Comparison of ENCODE assay signal across 9 mouse cellular contexts in genomic region chr8:104095595-104095994, GRCm38 (mm10). TPM values are rescaled to one million over a fixed set of nuclear protein-coding genes. Genes with fewer than 3 reads are reported as not detected.
DNase-seq lines count a peak whose midpoint lies in the region; ATAC-seq and TF ChIP-seq lines count a peak whose summit lies in the region.
"Had no signal": no experiment of that assay in that cellular context is flagged by ENCODE, and none has a peak within 500 bp of the region (broad histone marks: within the 10 kb centered on the region; RNA-seq: fewer than 3 reads in every experiment).

No protein-coding gene starts in this region.

- no peak overlapping the region for H3K9ac ChIP-seq in intestine, postnatal 0 days (ENCODE audit: low read depth, low read length)
- no peak overlapping the region for H3K9ac ChIP-seq in liver, embryonic 14.5 days (replicated peaks)

- peak; percentile 12 for DNase-seq in ovary, postnatal 36 days (ENCODE audit: low spot score)
- DNase-seq in ovary, postnatal 10 days (ENCODE audit: low spot score), result no peak
- DNase-seq in liver, embryonic 14.5 days (ENCODE audit: low read depth in 3 of 3, low spot score in 3 of 3), result no peak
- no peak for DNase-seq in urinary bladder, postnatal 14 days (ENCODE audit: low spot score)
- no peak for DNase-seq in layer of hippocampus, adult 9-10 months (ENCODE audit: low spot score)
- DNase-seq in spleen, postnatal 36 days (ENCODE audit: low spot score in 2 of 2), result no peak
- DNase-seq: gastrocnemius, postnatal 10 days had no signal

- no peak for TF ChIP-seq EP300 in liver, embryonic 14.5 days (IDR thresholded peaks at IDR 0.05; ENCODE audit: low read depth)

- no peak for TF ChIP-seq CTCF in intestine, postnatal 0 days (IDR thresholded peaks at IDR 0.05; ENCODE audit: low read depth)
- no peak for TF ChIP-seq CTCF in liver, embryonic 14.5 days (IDR thresholded peaks at IDR 0.05; ENCODE audit: low read depth)

- no peak overlapping the region for H3K4me3 ChIP-seq in intestine, postnatal 0 days (ENCODE audit: low read depth, low read length)
- no peak overlapping the region for H3K4me3 ChIP-seq in liver, embryonic 14.5 days (ENCODE audit: insufficient read depth in 1 of 2, low read depth in 2 of 2, low read length in 2 of 2)

- H3K4me2 ChIP-seq in intestine, postnatal 0 days (replicated peaks; ENCODE audit: low read depth), result no peak overlapping the region
- no peak overlapping the region for H3K4me2 ChIP-seq in liver, embryonic 14.5 days (ENCODE audit: low read depth)

- H3K4me1 ChIP-seq in intestine, postnatal 0 days (replicated peaks; ENCODE audit: control insufficient read depth, insufficient read depth, low read length), result 0 out of 2 replicates have a peak, but pooled peaks cover 3% of the 10 kb centered on the region
- H3K4me1 ChIP-seq in liver, embryonic 14.5 days (replicated peaks; ENCODE audit: control insufficient read depth in 2 of 2, insufficient read depth in 2 of 2, low read length in 1 of 2), result peaks cover 0 to 11% of the 10 kb centered on the region in 2 experiments; a peak in 2 of 4 replicates

- no peaks in the 10 kb centered on the region for H3K9me3 ChIP-seq in intestine, postnatal 0 days (ENCODE audit: control insufficient read depth)
- no peaks in the 10 kb centered on the region for H3K9me3 ChIP-seq in liver, embryonic 14.5 days (ENCODE audit: control insufficient read depth, low read length)

- no peaks in the 10 kb centered on the region for H3K27me3 ChIP-seq in intestine, postnatal 0 days (replicated peaks; ENCODE audit: control insufficient read depth, insufficient read depth, low read length)
- no peaks in the 10 kb centered on the region for H3K27me3 ChIP-seq in liver, embryonic 14.5 days (ENCODE audit: control insufficient read depth, insufficient read depth, low read length)

- ATAC-seq in intestine, postnatal 0 days, result 0 out of 2 replicates have a peak, but pooled peaks have one; percentile 13
- peak; percentile 57 for ATAC-seq in liver, embryonic 14.5 days (ENCODE audit: insufficient read depth)
- no peak for ATAC-seq in cerebellum, adult (ENCODE audit: insufficient number of reproducible peaks, low FRiP score, low TSS enrichment)

- H3K27ac ChIP-seq in intestine, postnatal 0 days (ENCODE audit: low read depth, low read length), result no peak overlapping the region
- H3K27ac ChIP-seq in liver, embryonic 14.5 days, result no peak overlapping the region

- no peaks in the 10 kb centered on the region for H3K36me3 ChIP-seq in intestine, postnatal 0 days (ENCODE audit: control insufficient read depth, insufficient read depth)
- H3K36me3 ChIP-seq in liver, embryonic 14.5 days (replicated peaks; ENCODE audit: control insufficient read depth, insufficient read depth, low read depth), result no peaks in the 10 kb centered on the region

- 74% methylated on average over 9 of the region's 9 CpGs for WGBS in intestine, postnatal 0 days
- WGBS in liver, embryonic 14.5 days (ENCODE audit: insufficient replicate concordance), result 49% methylated on average over 9 of the region's 9 CpGs

RNA-seq across cellular contexts. Expression of gene Cdh5, which starts 5.8 kb away (rescaled TPM):
- 12.1 and 12.4 TPM in 2 replicates for polyA plus RNA-seq in intestine, postnatal 0 days (2015; fragmentation: Nextera tagmentation; extraction: Ambion mirVana)
- 11.3 and 11.6 TPM in 2 replicates for polyA plus RNA-seq in liver, embryonic 14.5 days (2012; rRNA removed)
- 7.3 and 8.5 TPM in 2 replicates for polyA plus RNA-seq in liver, embryonic 14.5 days (2014; fragmentation: Nextera tagmentation; extraction: Ambion mirVana)
